Mouse (Mus musculus) testis, adult 2 months (tissue): ENCODE data around the gene Rab11fip4.

Experiments
- CTCF ChIP-seq: fragments of 200-500 bp; IDR thresholded peaks from 2 replicates; pipeline ENCODE4 v1.5.1; 2012; ENCODE audit warnings: low read depth, mild to moderate bottlenecking, inconsistent platforms, low read length, moderate library complexity; ENCODE audit not compliant: control insufficient read depth, insufficient read depth, insufficient replicate concordance
- POLR2A ChIP-seq: fragments of 200-500 bp; IDR thresholded peaks from 2 replicates; pipeline ENCODE4 v1.6.1; 2012; ENCODE audit warnings: low read depth, mild to moderate bottlenecking, inconsistent platforms, low read length, moderate library complexity; ENCODE audit not compliant: control insufficient read depth

- TF ChIP-seq POLR2A (no peak), CTCF (no peak)
Observed at GRCm38 (mm10) chr11:79717271-79717670, 126.3 kb downstream of the Rab11fip4 start.
